Comparison of ENCODE assay signal across 25 mouse cellular contexts in the genomic region with DNA sequence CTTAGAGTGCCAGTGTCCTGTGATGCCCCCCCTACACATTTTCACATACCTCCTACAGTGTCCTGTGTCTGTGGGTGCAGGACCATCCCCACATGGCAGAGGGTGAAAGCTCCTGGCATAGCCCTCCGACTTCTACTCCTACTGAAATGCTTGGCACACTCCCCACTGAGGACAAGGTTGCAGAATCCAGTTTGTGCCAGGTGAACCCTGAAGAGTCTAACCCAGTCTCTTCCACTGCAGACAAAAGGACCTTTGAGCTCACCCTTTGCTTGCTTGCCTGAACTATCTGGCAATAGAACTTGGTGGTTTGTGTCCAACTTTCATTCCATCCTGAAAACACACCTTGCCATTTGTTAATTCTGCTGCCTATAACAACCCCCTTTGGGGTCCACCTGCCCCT. TPM values are rescaled to one million over a fixed set of nuclear protein-coding genes. Genes with fewer than 3 reads are reported as not detected.
"Had no signal": no experiment of that assay in that cellular context is flagged by ENCODE, and none has a peak within 500 bp of the region (broad histone marks: within the 10 kb centered on the region; RNA-seq: fewer than 3 reads in every experiment).

No protein-coding gene starts in this region.

- ATAC-seq: hindbrain, postnatal 0 days; inflammation-experienced regulatory T-cells, adult 6 months; intestine, embryonic 16.5 days; liver, postnatal 0 days; lung, postnatal 0 days had no signal

- H3K4me2 ChIP-seq: limb, embryonic 13.5 days; liver, embryonic 11.5 days; lung, embryonic 14.5 days had no signal

- H3K27ac ChIP-seq: hindbrain, postnatal 0 days; layer of hippocampus, adult 2 months; limb, embryonic 10.5 days; limb, embryonic 13.5 days; liver, embryonic 14.5 days; macrophage; stomach, postnatal 0 days had no signal

- H3K9ac ChIP-seq: limb, embryonic 13.5 days; liver, embryonic 14.5 days; liver, postnatal 0 days; lung, embryonic 14.5 days had no signal

- H3K9me3 ChIP-seq: limb, embryonic 10.5 days had no signal

- H3K4me1 ChIP-seq: limb, embryonic 10.5 days; limb, embryonic 13.5 days had no signal

- H3K36me3 ChIP-seq: limb, embryonic 10.5 days; limb, embryonic 13.5 days had no signal

- DNase-seq: layer of hippocampus, adult 9-11 months; liver, postnatal 0 days; midbrain, embryonic 14.5 days; right cerebral cortex, adult 18-20 months; right cerebral cortex, postnatal 14 days; right cerebral cortex, postnatal 4 days; thymus, adult 2 months; thymus, postnatal 14 days; thymus, postnatal 4 days had no signal

- H3K4me3 ChIP-seq: layer of hippocampus, adult 2 months; limb, embryonic 10.5 days; limb, embryonic 13.5 days had no signal

- H3K27me3 ChIP-seq: limb, embryonic 13.5 days had no signal

RNA-seq across cellular contexts. Expression of gene Fam20a, which starts 49.3 kb away (rescaled TPM):
- polyA plus RNA-seq: macrophage had no signal

RNA-seq across cellular contexts. Expression of gene 1700012B07Rik, which starts 56.5 kb away (rescaled TPM):
- polyA plus RNA-seq: hindbrain, postnatal 0 days; intestine, embryonic 16.5 days; limb, embryonic 10.5 days; limb, embryonic 13.5 days; liver, embryonic 11.5 days; lung, embryonic 14.5 days; lung, postnatal 0 days; macrophage; midbrain, embryonic 14.5 days; midbrain, postnatal 0 days; neural tube, embryonic 11.5 days; neural tube, embryonic 14.5 days; stomach, embryonic 14.5 days; stomach, postnatal 0 days had no signal
